Mouse (Mus musculus) limb, embryonic 14.5 days (tissue): ENCODE measurements around the gene Sez6l. TPM values are rescaled to one million over a fixed set of nuclear protein-coding genes. Genes with fewer than 3 reads are reported as not detected.

Source experiments
- ATAC-seq: fragments of 200-750 bp; cut with Nextera tagmentation; 2 replicates; pipeline ENCODE4 v1.8.0; 2017; ENCODE audit warnings: low read depth, moderate number of reproducible peaks, moderate TSS enrichment; ENCODE audit not compliant: low FRiP score
- DNase-seq: peaks from one replicate; pipeline ENCODE4 v3.0.0-alpha.2; 2015; ENCODE audit warnings: low spot score
- H3K27ac ChIP-seq: fragments of 300-500 bp; sonication (generic); replicated peaks from 2 replicates; pipeline ENCODE4 v1.5.1; 2014; ENCODE audit warnings: low read depth, mild to moderate bottlenecking, low read length, moderate library complexity, mixed read lengths
- H3K27me3 ChIP-seq: fragments of 300-500 bp; sonication (generic); 2 replicates; pipeline ENCODE4 v1.6.1; 2014; ENCODE audit warnings: low read length, mixed read lengths; ENCODE audit not compliant: control insufficient read depth, insufficient read depth
- H3K36me3 ChIP-seq: fragments of 300-500 bp; sonication (generic); 2 replicates; pipeline ENCODE4 v1.6.1; 2014; ENCODE audit warnings: mild to moderate bottlenecking, low read length, moderate library complexity, mixed read lengths; ENCODE audit not compliant: control insufficient read depth, insufficient read depth
- H3K4me1 ChIP-seq: fragments of 300-500 bp; sonication (generic); 2 replicates; pipeline ENCODE4 v1.6.1; 2014; ENCODE audit warnings: antibody characterized with exemption, low read length, mixed read lengths; ENCODE audit not compliant: control insufficient read depth, insufficient read depth
- H3K4me2 ChIP-seq: fragments of 300-500 bp; sonication (generic); replicated peaks from 2 replicates; pipeline ENCODE4 v1.6.1; 2014; ENCODE audit warnings: low read depth, mild to moderate bottlenecking, low read length, moderate library complexity; ENCODE audit not compliant: severe bottlenecking
- H3K4me3 ChIP-seq: fragments of 300-500 bp; sonication (generic); replicated peaks from 2 replicates; pipeline ENCODE4 v1.5.1; 2014; ENCODE audit warnings: low read length
- H3K9ac ChIP-seq: fragments of 300-500 bp; sonication (generic); 2 replicates; pipeline ENCODE4 v1.6.1; 2014; ENCODE audit warnings: mild to moderate bottlenecking, low read depth, low read length, moderate library complexity; ENCODE audit not compliant: severe bottlenecking
- H3K9me3 ChIP-seq: fragments of 300-500 bp; sonication (generic); 2 replicates; pipeline ENCODE4 v1.6.1; 2016; ENCODE audit warnings: low read length; ENCODE audit not compliant: control insufficient read depth
- POLR2A ChIP-seq: fragments of 200-500 bp; IDR thresholded peaks from 2 replicates; pipeline ENCODE4 v1.8.0; 2012; ENCODE audit warnings: inconsistent platforms, mild to moderate bottlenecking, moderate library complexity, borderline replicate concordance; ENCODE audit not compliant: insufficient read depth, insufficient read length; ENCODE audit errors: extremely low read depth
- WGBS: fragments of 180-500 bp; shearing (Covaris S2); extraction: QIAGEN DNeasy Blood & Tissue Kit; methylation state at CpG from one replicate; pipeline ENCODE4 v1.1.7; 2014; 5-methylcytosine and 5-hydroxymethylcytosine counted together
- polyA plus RNA-seq, 2 experiments: library from polyadenylated mRNA; depleted of rRNA in 1 of 2; stranded (reverse) in 1 of 2; unstranded in 1 of 2; fragments of >200 nt; fragmentation: Nextera tagmentation in 1 of 2; extraction: Ambion mirVana in 1 of 2; gene quantifications; 2 replicates each; pipeline versions ENCODE4 v1.2.1 to v1.2.3; 2012 to 2014

Gene Sez6l
- polyA plus RNA-seq, 2 experiments: 0.89 to 1.8 TPM

- no peaks in the 10 kb centered on the region; the same call in 1 of the 2 replicates for H3K27me3 ChIP-seq
- DNase-seq: no peak
- H3K36me3 ChIP-seq: peaks cover 28% of the 10 kb centered on the region; the same call in 1 of the 2 replicates
- no peak overlapping the region for H3K9ac ChIP-seq
- no peak for TF ChIP-seq POLR2A
- ATAC-seq: no peak
- H3K9me3 ChIP-seq: no peaks in the 10 kb centered on the region
- no peak overlapping the region for H3K4me3 ChIP-seq
- H3K4me2 ChIP-seq: no peak overlapping the region
- 70% methylated on average over 9 of the region's 9 CpGs for WGBS
- no peak overlapping the region for H3K27ac ChIP-seq
- peaks cover 7% of the 10 kb centered on the region for H3K4me1 ChIP-seq
Measured at GRCm38 (mm10) chr5:112389352-112389751, 187.6 kb downstream of the Sez6l start.

- 78% methylated on average over 2 of the region's 2 CpGs for WGBS
- ATAC-seq: no peak
- Histone ChIP-seq H3K27me3 (no peaks in the 10 kb centered on the region), H3K27ac (no peak overlapping the region), H3K36me3 (peaks cover 21% of the 10 kb centered on the region; the same call in 1 of the 2 replicates), H3K4me2 (no peak overlapping the region), H3K4me1 (0 out of 2 replicates have a peak, but pooled peaks cover 3% of the 10 kb centered on the region), H3K9me3 (no peaks in the 10 kb centered on the region), H3K4me3 (no peak overlapping the region), H3K9ac (no peak overlapping the region)
- no peak for TF ChIP-seq POLR2A
- DNase-seq: no peak
Measured at GRCm38 (mm10) chr5:112385973-112386372, 191.0 kb downstream of the Sez6l start.

GRCm38 (mm10) chr5:112384805-112385472 is 192.0 kb downstream of the Sez6l start:
- Histone ChIP-seq H3K27me3 (no peaks in the 10 kb centered on the region), H3K4me3 (no peak overlapping the region), H3K9ac (no peak overlapping the region), H3K36me3 (peaks cover 14% of the 10 kb centered on the region), H3K4me1 (0 out of 2 replicates have a peak, but pooled peaks cover 3% of the 10 kb centered on the region), H3K9me3 (no peaks in the 10 kb centered on the region), H3K4me2 (no peak overlapping the region), H3K27ac (no peak overlapping the region)
- TF ChIP-seq POLR2A: no peak
- ATAC-seq (no peak), DNase-seq (no peak)
- 85% methylated on average over 13 of the region's 13 CpGs for WGBS

GRCm38 (mm10) chr5:112382641-112383330 is 194.2 kb downstream of the Sez6l start:
- ATAC-seq (peak; percentile 69), DNase-seq (peak; percentile 47)
- no peak overlapping the region for H3K4me3 ChIP-seq
- H3K4me2 ChIP-seq: no peak overlapping the region
- H3K9me3 ChIP-seq: no peaks in the 10 kb centered on the region
- TF ChIP-seq POLR2A: no peak
- 38% methylated on average over 17 of the region's 17 CpGs for WGBS
- H3K9ac ChIP-seq: no peak overlapping the region
- no peaks in the 10 kb centered on the region for H3K27me3 ChIP-seq
- H3K36me3 ChIP-seq: peaks cover 28% of the 10 kb centered on the region
- 0 out of 2 replicates have a peak, but pooled peaks cover 3% of the 10 kb centered on the region for H3K4me1 ChIP-seq
- no peak overlapping the region for H3K27ac ChIP-seq

- peaks cover 33% of the 10 kb centered on the region for H3K36me3 ChIP-seq
- DNase-seq: no peak
- H3K27me3 ChIP-seq: no peaks in the 10 kb centered on the region
- H3K9me3 ChIP-seq: no peaks in the 10 kb centered on the region
- TF ChIP-seq POLR2A: no peak
- 0 out of 2 replicates have a peak, but pooled peaks cover 3% of the 10 kb centered on the region for H3K4me1 ChIP-seq
- H3K4me3 ChIP-seq: no peak overlapping the region
- H3K27ac ChIP-seq: no peak overlapping the region
- no peak overlapping the region for H3K9ac ChIP-seq
- no peak for ATAC-seq
- 77% methylated on average over 9 of the region's 9 CpGs for WGBS
- no peak overlapping the region for H3K4me2 ChIP-seq
Measured at GRCm38 (mm10) chr5:112382042-112382441, 194.9 kb downstream of the Sez6l start.
